Mouse (Mus musculus) hindbrain, embryonic 10.5 days (tissue): ENCODE results near the gene Iqcd. TPM values are rescaled to one million over a fixed set of nuclear protein-coding genes. Genes with fewer than 3 reads are reported as not detected.

Source experiments
- DNase-seq: peaks from one replicate; pipeline ENCODE4 v3.0.0-alpha.2; 2017; ENCODE audit warnings: low spot score
- H3K27ac ChIP-seq: fragments of 300-500 bp; sonication (generic); 2 replicates; pipeline ENCODE4 v1.5.1; 2016; ENCODE audit warnings: mild to moderate bottlenecking, moderate library complexity
- H3K27me3 ChIP-seq: fragments of 300-500 bp; sonication (generic); 2 replicates; pipeline ENCODE4 v1.6.1; 2016; ENCODE audit warnings: mild to moderate bottlenecking; ENCODE audit not compliant: poor library complexity, insufficient read depth, severe bottlenecking
- H3K36me3 ChIP-seq: fragments of 300-500 bp; sonication (generic); 2 replicates; pipeline ENCODE4 v1.6.1; 2016; ENCODE audit warnings: mild to moderate bottlenecking, moderate library complexity
- H3K4me1 ChIP-seq: fragments of 300-500 bp; sonication (generic); replicated peaks from 2 replicates; pipeline ENCODE4 v1.6.1; 2016; ENCODE audit warnings: mild to moderate bottlenecking
- H3K4me3 ChIP-seq: fragments of 300-500 bp; sonication (generic); 2 replicates; pipeline ENCODE4 v1.5.1; 2016; ENCODE audit warnings: mild to moderate bottlenecking, moderate library complexity
- H3K9me3 ChIP-seq: fragments of 300-500 bp; sonication (generic); 2 replicates; pipeline ENCODE4 v1.6.1; 2016; ENCODE audit warnings: mild to moderate bottlenecking, moderate library complexity
- WGBS: fragments of 180-500 bp; shearing (Covaris S2); methylation state at CpG from one replicate; pipeline ENCODE4 v1.1.7; 2016; 5-methylcytosine and 5-hydroxymethylcytosine counted together
- polyA plus RNA-seq: library from polyadenylated mRNA; unstranded; fragments of >200 nt; fragmentation: Nextera tagmentation; extraction: Ambion mirVana; gene quantifications from 2 replicates; pipeline ENCODE4 v1.2.1, GENCODE M21; 2016

Gene Iqcd
- polyA plus RNA-seq, result 1.3 and 2.8 TPM in 2 replicates

GRCm38 (mm10) chr5:120588569-120589094 lies at the start of gene Iqcd, which contains the start of gene Tpcn1:
Gene Iqcd (plus strand): TSS chr5:120589016.
Gene Tpcn1 (minus strand): TSS chr5:120588673.
- under 1% methylated on average over 35 of the region's 35 CpGs for WGBS
- Histone ChIP-seq H3K27ac (peak within 1 kb of the TSS; percentile 91), H3K9me3 (no peaks in the 10 kb centered on the region), H3K4me3 (peak within 1 kb of the TSS; percentile 75), H3K36me3 (peaks cover 13% of the 10 kb centered on the region), H3K4me1 (peaks cover 42% of the 10 kb centered on the region), H3K27me3 (no peaks in the 10 kb centered on the region; the same call in 1 of the 2 replicates)
- peak; percentile 99 for DNase-seq

GRCm38 (mm10) chr5:120548236-120548850 lies 40.5 kb upstream of the Iqcd start:
- DNase-seq, result no peak
- Histone ChIP-seq H3K27me3 (no peaks in the 10 kb centered on the region), H3K36me3 (peaks cover 42% of the 10 kb centered on the region), H3K4me1 (peaks cover 24% of the 10 kb centered on the region), H3K27ac (peak overlapping the region; percentile 51; the same call in 1 of the 2 replicates), H3K9me3 (no peaks in the 10 kb centered on the region), H3K4me3 (no peak overlapping the region)
- 62% methylated on average over 11 of the region's 11 CpGs for WGBS

- Histone ChIP-seq H3K27me3 (no peaks in the 10 kb centered on the region), H3K9me3 (no peaks in the 10 kb centered on the region), H3K4me3 (no peak overlapping the region), H3K27ac (no peak overlapping the region), H3K36me3 (peaks cover 52% of the 10 kb centered on the region), H3K4me1 (peaks cover 24% of the 10 kb centered on the region)
- DNase-seq, result no peak
- 84% methylated on average over 5 of the region's 5 CpGs for WGBS
Observed at GRCm38 (mm10) chr5:120550137-120550536, 38.7 kb upstream of the Iqcd start.

GRCm38 (mm10) chr5:120550673-120551072 lies 38.1 kb upstream of the Iqcd start:
- H3K9me3 ChIP-seq, result no peaks in the 10 kb centered on the region
- H3K27me3 ChIP-seq, result no peaks in the 10 kb centered on the region
- no peak overlapping the region for H3K27ac ChIP-seq
- H3K36me3 ChIP-seq, result peaks cover 57% of the 10 kb centered on the region
- WGBS, result 95% methylated on average over 5 of the region's 5 CpGs
- H3K4me3 ChIP-seq, result no peak overlapping the region
- H3K4me1 ChIP-seq, result peaks cover 24% of the 10 kb centered on the region
- no peak for DNase-seq

GRCm38 (mm10) chr5:120555871-120556270 lies 32.9 kb upstream of the Iqcd start:
- peak overlapping the region; percentile 40; the same call in 1 of the 2 replicates for H3K27ac ChIP-seq
- peaks cover 58% of the 10 kb centered on the region for H3K36me3 ChIP-seq
- H3K4me1 ChIP-seq, result peaks cover 36% of the 10 kb centered on the region
- WGBS, result 82% methylated on average over 24 of the region's 24 CpGs
- H3K4me3 ChIP-seq, result no peak overlapping the region
- no peak for DNase-seq
- H3K27me3 ChIP-seq, result no peaks in the 10 kb centered on the region
- H3K9me3 ChIP-seq, result no peaks in the 10 kb centered on the region

GRCm38 (mm10) chr5:120558041-120558440 lies 30.8 kb upstream of the Iqcd start:
- DNase-seq, result no peak
- Histone ChIP-seq H3K4me1 (peaks cover 51% of the 10 kb centered on the region), H3K4me3 (no peak overlapping the region), H3K9me3 (no peaks in the 10 kb centered on the region), H3K36me3 (peaks cover 39% of the 10 kb centered on the region), H3K27me3 (no peaks in the 10 kb centered on the region), H3K27ac (peak overlapping the region; percentile 54)
- 75% methylated on average over 8 of the region's 8 CpGs for WGBS

GRCm38 (mm10) chr5:120558762-120559161 lies 30.1 kb upstream of the Iqcd start:
- DNase-seq, result no peak
- Histone ChIP-seq H3K36me3 (peaks cover 32% of the 10 kb centered on the region), H3K4me3 (no peak overlapping the region), H3K9me3 (no peaks in the 10 kb centered on the region), H3K4me1 (peaks cover 58% of the 10 kb centered on the region), H3K27me3 (no peaks in the 10 kb centered on the region), H3K27ac (peak overlapping the region; percentile 54)
- WGBS, result 74% methylated on average over 14 of the region's 14 CpGs

GRCm38 (mm10) chr5:120560129-120560615 lies 28.6 kb upstream of the Iqcd start:
- peak overlapping the region; percentile 85 for H3K27ac ChIP-seq
- H3K4me3 ChIP-seq, result peak overlapping the region; percentile 13; the same call in 1 of the 2 replicates
- H3K9me3 ChIP-seq, result no peaks in the 10 kb centered on the region
- H3K27me3 ChIP-seq, result no peaks in the 10 kb centered on the region
- H3K36me3 ChIP-seq, result peaks cover 20% of the 10 kb centered on the region
- H3K4me1 ChIP-seq, result peaks cover 69% of the 10 kb centered on the region
- DNase-seq, result no peak
- WGBS, result 63% methylated on average over 9 of the region's 9 CpGs

GRCm38 (mm10) chr5:120560616-120561311 lies 28.1 kb upstream of the Iqcd start:
- peak; percentile 63 for DNase-seq
- WGBS, result 15% methylated on average over 16 of the region's 16 CpGs
- Histone ChIP-seq H3K27ac (peak overlapping the region; percentile 85), H3K4me1 (peaks cover 75% of the 10 kb centered on the region), H3K27me3 (no peaks in the 10 kb centered on the region), H3K9me3 (no peaks in the 10 kb centered on the region), H3K4me3 (peak overlapping the region; percentile 21; the same call in 1 of the 2 replicates), H3K36me3 (peaks cover 14% of the 10 kb centered on the region)

GRCm38 (mm10) chr5:120562956-120563913 lies 25.6 kb upstream of the Iqcd start:
- DNase-seq, result peak; percentile 62
- H3K36me3 ChIP-seq, result no peaks in the 10 kb centered on the region
- peaks cover 90% of the 10 kb centered on the region for H3K4me1 ChIP-seq
- peak overlapping the region; percentile 79 for H3K27ac ChIP-seq
- 0 out of 2 replicates have a peak overlapping the region, but pooled peaks have one; percentile 13 for H3K4me3 ChIP-seq
- H3K9me3 ChIP-seq, result no peaks in the 10 kb centered on the region
- no peaks in the 10 kb centered on the region for H3K27me3 ChIP-seq
- WGBS, result 57% methylated on average over 28 of the region's 28 CpGs

- WGBS, result 62% methylated on average over 4 of the region's 4 CpGs
- Histone ChIP-seq H3K27ac (peak overlapping the region; percentile 79; the same call in 1 of the 2 replicates), H3K36me3 (no peaks in the 10 kb centered on the region), H3K27me3 (no peaks in the 10 kb centered on the region), H3K9me3 (no peaks in the 10 kb centered on the region), H3K4me1 (peaks cover 90% of the 10 kb centered on the region), H3K4me3 (no peak overlapping the region)
- no peak for DNase-seq
Observed at GRCm38 (mm10) chr5:120563914-120564311, 24.9 kb upstream of the Iqcd start.
